Mouse (Mus musculus): ENCODE results near the gene Cep68.

DNA sequence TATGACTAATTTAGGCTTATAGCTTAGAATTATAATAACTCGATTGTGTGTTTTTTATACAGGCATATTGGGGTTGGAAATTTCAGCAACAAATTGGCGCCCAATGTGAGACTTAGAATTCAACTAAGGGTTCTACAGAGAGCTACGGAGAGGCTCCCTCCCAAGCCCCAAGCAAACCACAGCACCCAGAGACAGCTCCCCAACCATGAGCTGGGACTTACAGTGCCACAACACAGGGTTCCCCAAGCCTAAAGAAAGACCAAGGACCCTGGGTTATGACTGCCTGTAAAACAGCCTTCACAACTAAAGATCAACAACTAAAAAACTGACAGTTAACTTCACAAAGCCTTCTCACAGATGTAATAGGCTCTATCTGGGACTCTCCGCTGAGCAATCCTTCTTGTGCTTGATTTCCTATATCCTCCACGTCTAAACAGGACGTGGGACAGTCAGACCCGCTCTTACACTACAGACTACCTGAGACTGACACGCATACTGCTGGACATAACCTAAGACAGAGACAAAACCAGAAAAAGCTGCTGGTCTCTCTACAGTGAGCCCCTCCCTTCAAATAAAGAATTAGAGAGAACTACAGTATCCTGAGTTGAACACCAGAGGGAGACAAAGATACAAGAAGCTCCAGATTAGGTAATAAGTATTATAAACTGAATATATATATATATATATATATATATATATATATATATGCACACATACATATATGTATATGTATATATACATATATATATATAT is 13.6 kb upstream of the Cep68 start:
- TF ChIP-seq CTCF (conservative IDR thresholded peaks at IDR 0.05 in 1 of 2, IDR thresholded peaks at IDR 0.05 in 1 of 2; ENCODE audit: low read depth in 2 of 2, low read length in 2 of 2) (peak; percentile 32 to 70; a peak in 3 of 4 replicates), POLR2A (IDR thresholded peaks at IDR 0.05; ENCODE audit: low read depth, low read length) (no peak), MXI1 (IDR thresholded peaks at IDR 0.05; ENCODE audit: low read depth, low read length) (no peak), TBP (conservative IDR thresholded peaks at IDR 0.05; ENCODE audit: low read depth, low read length) (no peak), RCOR1 (conservative IDR thresholded peaks at IDR 0.05; ENCODE audit: low read depth, low read length) (no peak), ZNF384 (IDR thresholded peaks at IDR 0.05; ENCODE audit: low read depth, low read length) (no peak), ZC3H11A (IDR thresholded peaks at IDR 0.05; ENCODE audit: low read depth, low read length) (peak; percentile 38), EP300 (IDR thresholded peaks at IDR 0.05; ENCODE audit: low read length) (no peak), CHD2 (IDR thresholded peaks at IDR 0.05; ENCODE audit: low read length) (no peak)
